Mouse (Mus musculus): ENCODE measurements around the gene Trappc10.
A peak's percentile ranks its signal among the peaks of the same experiment; 100 is the strongest.
"Not testable (repeated sequence)": the region's sequence is repeated elsewhere in the genome, so short reads cannot be mapped to it uniquely, and the experiment has no call there.

Trappc10 gene

GRCm38 (mm10) chr10:78211311-78211710 is 33.1 kb downstream of the Trappc10 start:
- DNase-seq (ENCODE audit: low read depth, low spot score) = peak; percentile 1

GRCm38 (mm10) chr10:78201182-78201581 is 43.3 kb downstream of the Trappc10 start:
- no peak for DNase-seq (ENCODE audit: low read depth, low spot score)

GRCm38 (mm10) chr10:78192933-78193332 is 51.5 kb downstream of the Trappc10 start:
- DNase-seq (ENCODE audit: low read depth, low spot score) = no peak

GRCm38 (mm10) chr10:78186076-78186475 is 58.4 kb downstream of the Trappc10 start:
- not testable (repeated sequence) for DNase-seq (ENCODE audit: low read depth, low spot score)

- no peak for DNase-seq (ENCODE audit: low read depth, low spot score)
These were observed 59.1 kb downstream of the Trappc10 start for GRCm38 (mm10) chr10:78185381-78185725.

GRCm38 (mm10) chr10:78184531-78185380 is 59.7 kb downstream of the Trappc10 start, which contains the start of gene Pwp2:
Gene Pwp2 (minus strand): TSS chr10:78185149.
- peak; percentile 94 for DNase-seq (ENCODE audit: low read depth, low spot score)

- no peak for DNase-seq (ENCODE audit: low read depth, low spot score)
These were observed 60.9 kb downstream of the Trappc10 start for GRCm38 (mm10) chr10:78183577-78183976.

- no peak for DNase-seq (ENCODE audit: low read depth, low spot score)
These were observed 62.1 kb downstream of the Trappc10 start for GRCm38 (mm10) chr10:78182321-78182720.

GRCm38 (mm10) chr10:78174474-78174873 is 70.0 kb downstream of the Trappc10 start:
- DNase-seq (ENCODE audit: low read depth, low spot score) = no peak

GRCm38 (mm10) chr10:78171581-78171980 is 72.9 kb downstream of the Trappc10 start:
- no peak for DNase-seq (ENCODE audit: low read depth, low spot score)

GRCm38 (mm10) chr10:78171057-78171456 is 73.4 kb downstream of the Trappc10 start:
- no peak for DNase-seq (ENCODE audit: low read depth, low spot score)

GRCm38 (mm10) chr10:78170445-78170844 is 74.0 kb downstream of the Trappc10 start:
- no peak for DNase-seq (ENCODE audit: low read depth, low spot score)

GRCm38 (mm10) chr10:78169281-78170042 is 75.0 kb downstream of the Trappc10 start, which contains the start of gene D10Jhu81e:
Gene D10Jhu81e (minus strand): TSS chr10:78169782.
- DNase-seq (ENCODE audit: low read depth, low spot score) = peak; percentile 98

- DNase-seq (ENCODE audit: low read depth, low spot score) = no peak
These were observed 75.6 kb downstream of the Trappc10 start for GRCm38 (mm10) chr10:78168792-78169191.

- no peak for DNase-seq (ENCODE audit: low read depth, low spot score)
These were observed 76.7 kb downstream of the Trappc10 start for GRCm38 (mm10) chr10:78167775-78168174.

- no peak for DNase-seq (ENCODE audit: low read depth, low spot score)
These were observed 77.1 kb downstream of the Trappc10 start for GRCm38 (mm10) chr10:78167333-78167732.

GRCm38 (mm10) chr10:78165256-78166005 is 79.0 kb downstream of the Trappc10 start:
- DNase-seq (ENCODE audit: low read depth, low spot score) = no peak

- no peak for DNase-seq (ENCODE audit: low read depth, low spot score)
These were observed 79.7 kb downstream of the Trappc10 start for GRCm38 (mm10) chr10:78164786-78165185.

GRCm38 (mm10) chr10:78163923-78164322 is 80.5 kb downstream of the Trappc10 start:
- peak; percentile 67 for DNase-seq (ENCODE audit: low read depth, low spot score)

- no peak for DNase-seq (ENCODE audit: low read depth, low spot score)
These were observed 81.2 kb downstream of the Trappc10 start for GRCm38 (mm10) chr10:78163241-78163640.

GRCm38 (mm10) chr10:78162646-78163045 is 81.8 kb downstream of the Trappc10 start:
- no peak for DNase-seq (ENCODE audit: low read depth, low spot score)

- DNase-seq (ENCODE audit: low read depth, low spot score) = no peak
These were observed 83.3 kb downstream of the Trappc10 start for GRCm38 (mm10) chr10:78161096-78161495.
